Mouse (Mus musculus): ENCODE measurements around the gene Dok3.

Gene Dok3

DNA sequence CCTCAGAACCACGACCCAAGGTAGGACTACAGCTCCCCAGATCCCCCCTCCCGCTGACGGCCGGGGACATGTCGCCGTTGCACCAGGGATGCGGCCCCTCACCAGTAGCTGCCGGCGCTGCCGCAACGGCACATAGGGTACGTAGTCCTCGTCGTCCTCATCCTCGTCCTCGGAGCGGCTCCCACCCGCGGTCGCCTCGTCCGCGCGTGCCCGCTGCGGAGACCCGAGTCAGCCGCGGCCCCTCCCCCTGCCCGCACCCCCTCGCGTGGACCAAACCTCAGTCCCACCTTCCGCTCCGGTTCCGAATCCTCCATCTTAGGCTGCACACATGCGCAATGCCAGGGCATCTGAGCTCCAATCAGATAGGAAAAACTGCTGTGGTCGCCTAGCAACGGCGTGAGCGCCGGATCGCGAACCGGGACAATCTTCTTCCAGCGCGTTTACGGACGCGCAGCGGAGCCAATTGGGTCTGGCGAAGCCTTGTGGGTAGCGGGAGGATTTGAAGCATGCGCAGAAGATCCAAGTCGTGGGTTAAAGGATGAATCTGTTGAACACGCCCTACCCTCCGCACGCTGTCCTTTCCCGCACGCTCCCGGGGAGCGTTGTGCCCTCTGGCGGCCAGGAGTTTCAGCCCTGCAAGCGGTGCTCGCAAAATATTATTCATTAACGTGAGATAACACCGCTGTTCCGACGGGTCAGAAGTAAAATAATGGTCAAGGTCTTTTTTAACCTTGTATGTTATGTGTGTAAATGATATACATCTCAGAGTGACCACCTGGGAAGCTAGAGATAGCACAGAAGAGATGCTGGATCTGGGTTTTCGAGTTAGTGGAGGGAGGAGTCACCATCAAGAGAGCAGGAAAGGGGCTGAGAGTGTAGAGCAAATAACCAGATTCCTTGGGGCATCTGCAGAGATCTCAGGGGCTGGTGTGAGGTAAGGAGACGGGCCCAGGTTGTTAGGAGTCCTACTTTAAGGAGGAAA lies 7.4 kb upstream of the Dok3 start, which contains the start of gene Ddx41:
Gene Ddx41, minus strand, starts transcription at position 465 of the 982 bp plus-strand sequence.
- peak; percentile 99 for DNase-seq

DNA sequence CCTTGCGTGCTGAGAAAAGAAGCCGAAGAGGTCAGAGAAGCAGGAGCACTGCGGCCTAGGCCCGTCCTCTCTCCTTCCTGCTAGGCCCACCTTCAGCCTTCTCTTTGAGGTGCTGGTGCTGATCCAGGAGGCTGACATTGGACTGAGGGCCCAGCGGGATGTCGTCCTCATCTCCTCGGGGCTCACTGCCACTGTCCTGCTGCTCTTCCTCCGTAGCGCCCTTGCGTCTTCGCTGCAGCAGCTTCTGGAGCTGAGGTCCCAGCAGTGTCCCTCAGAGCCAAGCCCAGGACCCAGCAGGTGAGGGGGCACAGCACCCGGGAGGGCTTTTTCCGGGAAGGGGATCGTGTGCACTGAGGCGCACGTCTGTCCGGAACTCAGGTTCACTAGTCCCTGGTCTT lies 6.7 kb upstream of the Dok3 start:
- DNase-seq = no peak

DNA sequence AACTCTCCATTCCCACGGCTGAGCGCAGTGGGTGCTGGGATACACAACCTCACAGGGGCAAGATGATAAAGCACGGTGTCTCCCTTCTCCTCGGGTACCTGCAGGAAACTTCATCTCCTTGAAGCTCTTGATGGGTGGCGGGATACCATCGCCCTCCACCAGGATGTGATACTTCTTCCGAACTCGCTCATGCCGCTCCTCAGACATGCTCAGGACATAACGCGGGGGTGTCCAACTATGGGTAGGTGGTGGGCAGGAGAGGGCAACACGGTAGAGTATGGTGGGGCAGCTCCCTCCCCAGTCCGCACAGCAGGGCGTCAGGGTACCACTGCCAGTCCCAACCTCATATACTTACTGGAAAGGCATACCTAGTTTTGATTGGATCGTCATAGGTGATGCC lies 6.1 kb upstream of the Dok3 start:
- no peak for DNase-seq

DNA sequence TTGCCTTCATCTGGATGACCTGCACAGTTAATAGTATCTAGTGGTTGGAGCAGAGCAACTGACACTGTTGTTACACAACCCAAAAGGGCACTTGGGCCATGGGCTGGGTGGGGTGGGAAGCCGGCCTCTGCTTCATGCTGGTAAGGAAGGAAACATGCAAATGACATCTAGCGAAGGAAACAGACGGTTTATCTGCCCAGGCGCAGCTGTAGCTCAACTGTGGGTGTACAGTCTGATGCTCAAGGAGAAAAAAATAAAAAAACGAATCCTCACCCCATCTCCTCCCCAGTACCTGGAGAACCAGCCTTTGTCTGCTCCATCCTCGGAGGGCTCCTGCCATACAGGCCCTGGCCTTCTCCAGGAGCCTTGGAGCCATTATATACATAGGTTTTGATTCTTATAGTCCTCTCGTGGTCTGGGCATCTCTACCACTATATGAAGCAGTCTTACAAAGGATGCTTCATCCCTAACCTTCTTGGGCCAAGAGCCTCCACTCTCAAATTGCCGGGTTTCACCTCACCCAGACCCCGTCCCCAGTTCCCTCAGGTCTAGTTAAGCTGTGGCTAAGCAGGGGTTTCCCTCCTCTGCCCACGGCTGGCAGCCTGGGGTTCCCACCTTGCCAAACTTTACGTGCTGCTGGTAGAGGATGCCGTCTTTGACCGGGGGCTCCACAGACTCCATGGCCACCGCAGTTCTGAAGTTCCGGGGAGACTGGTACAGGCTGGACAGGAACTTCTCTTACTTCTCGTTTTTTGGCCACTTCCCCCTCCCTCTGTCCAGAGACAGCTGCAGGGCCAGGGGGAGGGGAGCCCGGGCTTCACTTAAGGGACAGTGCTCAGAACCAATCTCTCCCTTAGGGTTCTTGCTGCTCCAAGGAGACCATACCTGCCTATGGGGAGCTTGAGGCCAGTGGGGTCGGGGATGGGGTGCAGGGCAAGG lies 993 bp downstream of the Dok3 start:
- DNase-seq = no peak

DNA sequence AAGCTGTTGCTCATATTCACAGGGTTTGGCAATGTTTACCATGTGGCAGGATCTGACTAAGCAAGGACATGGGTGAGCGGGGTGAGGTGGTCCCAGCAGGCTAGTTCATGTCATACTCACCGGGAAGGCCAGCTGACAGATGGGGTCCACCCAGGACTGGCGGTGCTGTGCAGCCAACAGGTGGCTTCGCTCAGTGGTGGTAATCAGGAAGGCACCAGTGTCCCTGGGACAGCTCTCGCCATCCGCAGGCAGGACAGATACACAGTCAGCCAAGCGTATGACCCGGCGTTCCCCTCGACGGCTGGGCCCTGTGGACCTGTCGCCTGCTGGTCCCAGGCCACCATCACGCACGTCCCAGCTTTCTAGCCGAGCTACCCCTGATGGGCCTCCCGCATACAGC lies 1.9 kb downstream of the Dok3 start:
- no peak for DNase-seq

DNA sequence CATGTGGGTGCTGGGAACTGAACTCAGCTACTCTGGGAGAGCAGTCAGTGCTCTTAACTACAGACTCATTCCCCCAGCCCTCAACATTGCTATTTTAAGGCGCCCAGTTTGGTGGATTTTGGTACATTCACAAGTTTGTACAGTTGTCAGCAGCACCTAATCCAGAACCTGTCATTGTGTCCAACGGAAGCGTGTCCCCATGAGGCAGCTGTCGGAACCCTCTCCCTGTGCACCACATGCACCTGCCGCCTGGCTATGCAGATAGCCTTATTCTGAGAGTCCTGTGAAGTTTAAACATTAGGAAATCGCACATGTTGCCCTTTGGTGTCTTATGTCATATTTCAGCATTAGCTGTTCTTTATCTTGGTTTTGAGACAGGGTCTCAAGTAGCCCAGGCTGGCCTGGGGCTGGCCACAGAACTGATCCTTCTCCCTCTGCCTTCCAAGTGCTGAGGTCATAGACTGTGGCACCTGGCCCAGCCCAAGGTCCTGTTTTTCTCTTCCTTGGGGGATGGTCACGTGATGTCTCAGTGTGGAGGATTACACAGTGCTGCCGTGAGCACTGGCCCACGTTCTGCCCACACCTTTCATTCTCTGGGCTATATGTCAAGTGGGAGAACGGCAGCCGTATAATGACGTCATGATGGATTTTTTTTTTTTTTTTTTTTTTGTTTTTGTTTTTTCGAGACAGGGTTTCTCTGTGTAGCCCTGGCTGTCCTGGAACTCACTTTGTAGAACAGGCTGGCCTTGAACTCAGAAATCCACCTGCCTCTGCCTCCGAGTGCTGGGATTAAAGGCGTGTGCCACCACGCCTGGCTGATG lies 3.2 kb downstream of the Dok3 start:
- no peak for DNase-seq

DNA sequence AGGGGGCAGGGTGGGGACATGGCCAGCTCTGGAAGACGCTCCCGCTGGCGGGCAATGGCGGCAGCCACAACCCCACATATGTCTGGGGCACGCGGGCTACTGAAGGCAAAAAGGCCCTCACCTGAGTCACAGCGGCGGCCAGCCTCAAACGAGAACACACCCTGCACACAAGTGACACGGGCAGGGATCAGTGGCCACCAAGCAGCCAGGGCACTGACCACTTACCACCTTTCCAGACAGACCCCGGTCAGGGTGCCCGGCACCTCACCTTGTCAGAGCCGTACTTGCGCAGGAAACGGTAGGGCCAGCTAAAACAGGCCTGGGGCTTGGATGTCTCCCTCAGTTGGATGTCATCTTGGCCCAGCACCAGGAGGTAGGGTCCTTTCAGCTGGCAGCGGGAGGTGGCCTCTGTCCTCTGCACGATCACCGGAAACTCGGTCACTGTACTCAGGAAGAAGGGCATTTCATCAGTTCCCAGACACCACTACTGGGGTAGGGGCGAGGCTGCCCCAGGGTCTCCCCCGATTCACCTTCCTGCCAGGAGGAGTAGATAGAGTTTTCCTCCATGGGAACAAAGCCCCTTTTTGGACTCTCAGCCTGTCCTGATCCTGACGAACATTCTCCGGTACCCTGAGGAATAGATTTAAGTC lies 5.0 kb downstream of the Dok3 start:
- no peak for DNase-seq

DNA sequence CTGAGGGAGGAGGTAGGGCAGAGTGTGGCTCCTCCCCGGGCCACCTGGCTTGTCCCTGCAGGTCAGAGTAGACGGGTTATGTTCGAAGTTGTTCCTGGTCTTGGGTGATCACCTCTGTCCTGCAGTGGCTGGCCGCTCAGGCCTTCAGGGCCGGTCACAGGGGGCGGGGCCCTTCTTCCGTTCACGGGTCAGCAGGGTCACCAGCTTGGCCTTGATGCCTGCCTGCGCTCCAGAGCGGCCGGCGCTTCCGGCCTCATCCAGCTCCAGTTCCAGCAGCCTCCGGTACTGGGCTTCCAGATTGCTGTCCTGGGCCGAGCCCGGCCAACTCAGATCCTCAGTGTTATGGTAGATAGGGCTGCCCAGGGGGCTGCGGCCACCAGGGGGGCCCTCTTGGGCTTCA lies 5.8 kb downstream of the Dok3 start:
- DNase-seq = no peak

DNA sequence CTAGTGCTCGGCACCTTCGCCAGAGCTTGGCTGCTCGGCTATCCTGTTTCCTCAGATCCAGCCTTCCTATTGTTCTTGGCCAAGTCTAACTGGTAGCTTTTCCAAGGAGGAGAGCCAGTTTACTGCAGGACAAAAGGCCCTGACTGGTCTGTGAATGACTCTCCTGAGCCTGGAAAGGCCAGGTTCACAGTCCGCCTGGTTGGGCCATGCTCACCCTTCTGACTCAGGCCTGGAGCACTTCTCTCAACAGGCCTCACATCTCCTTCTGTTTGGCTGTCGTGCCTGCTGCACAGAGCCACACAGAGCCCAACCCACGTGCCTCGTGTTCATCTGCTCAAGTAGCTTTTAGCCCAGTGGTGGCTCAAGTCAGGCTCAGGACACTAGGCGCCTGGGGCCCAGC lies 6.4 kb downstream of the Dok3 start:
- DNase-seq = no peak

DNA sequence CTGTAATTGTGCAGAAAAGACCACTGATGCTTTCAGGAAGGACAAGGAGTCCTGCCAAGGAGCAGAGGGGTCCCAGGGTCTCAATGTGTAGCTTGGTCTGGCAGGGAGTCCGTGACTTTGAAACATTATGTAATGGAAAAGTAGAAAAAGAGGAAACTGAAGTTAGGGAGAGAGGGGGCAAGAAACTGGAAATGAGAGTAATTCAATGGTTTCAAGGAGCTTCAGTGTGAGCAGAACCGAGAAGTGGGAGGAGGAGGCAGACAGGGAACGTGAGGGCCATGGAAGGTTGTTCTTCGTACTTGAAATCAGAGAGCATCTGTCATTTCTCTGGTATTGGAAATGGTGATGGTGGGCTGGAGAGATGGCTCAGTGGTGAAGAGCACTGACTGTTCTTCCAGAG lies 9.5 kb downstream of the Dok3 start:
- no peak for DNase-seq

DNA sequence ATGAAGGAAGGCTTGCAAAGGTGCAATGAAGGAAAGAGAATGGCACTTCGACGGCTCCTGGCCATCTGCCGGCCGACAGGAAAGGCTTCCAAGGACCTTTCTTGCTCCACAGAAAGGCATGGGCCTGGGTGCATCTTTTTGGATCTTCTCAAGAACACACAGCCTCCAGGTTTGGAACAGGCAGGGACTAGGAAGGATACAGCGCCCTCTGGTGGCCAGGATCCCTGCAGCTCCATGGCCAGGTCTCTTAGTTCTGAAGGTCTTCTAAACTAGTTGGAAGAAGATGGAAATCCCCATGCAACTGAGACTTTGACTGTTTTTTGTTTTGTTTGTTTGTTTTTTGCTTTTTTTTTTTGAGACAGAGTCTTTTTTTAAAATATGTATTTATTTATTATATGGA lies 12.1 kb downstream of the Dok3 start:
- DNase-seq = peak; percentile 84

DNA sequence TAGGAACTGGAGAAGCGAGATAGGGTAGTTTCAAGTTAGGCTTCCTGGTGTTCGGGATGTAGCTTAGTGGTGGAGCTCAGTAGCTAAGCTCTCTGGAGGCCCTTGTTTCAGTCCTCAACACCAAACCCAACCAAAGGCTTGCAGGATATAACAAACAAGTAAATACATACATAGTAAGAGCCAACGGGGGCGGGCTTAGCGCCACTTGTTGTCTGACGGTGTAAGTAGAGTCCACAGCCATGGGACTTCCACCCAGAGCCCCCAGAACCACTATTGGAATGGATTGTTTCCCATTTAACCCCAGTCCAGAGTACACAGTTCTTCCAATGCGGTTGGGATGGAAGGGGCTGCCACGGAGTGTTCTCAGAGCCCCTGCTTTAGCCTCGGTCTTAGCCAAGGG lies 15.3 kb downstream of the Dok3 start:
- no peak for DNase-seq

DNA sequence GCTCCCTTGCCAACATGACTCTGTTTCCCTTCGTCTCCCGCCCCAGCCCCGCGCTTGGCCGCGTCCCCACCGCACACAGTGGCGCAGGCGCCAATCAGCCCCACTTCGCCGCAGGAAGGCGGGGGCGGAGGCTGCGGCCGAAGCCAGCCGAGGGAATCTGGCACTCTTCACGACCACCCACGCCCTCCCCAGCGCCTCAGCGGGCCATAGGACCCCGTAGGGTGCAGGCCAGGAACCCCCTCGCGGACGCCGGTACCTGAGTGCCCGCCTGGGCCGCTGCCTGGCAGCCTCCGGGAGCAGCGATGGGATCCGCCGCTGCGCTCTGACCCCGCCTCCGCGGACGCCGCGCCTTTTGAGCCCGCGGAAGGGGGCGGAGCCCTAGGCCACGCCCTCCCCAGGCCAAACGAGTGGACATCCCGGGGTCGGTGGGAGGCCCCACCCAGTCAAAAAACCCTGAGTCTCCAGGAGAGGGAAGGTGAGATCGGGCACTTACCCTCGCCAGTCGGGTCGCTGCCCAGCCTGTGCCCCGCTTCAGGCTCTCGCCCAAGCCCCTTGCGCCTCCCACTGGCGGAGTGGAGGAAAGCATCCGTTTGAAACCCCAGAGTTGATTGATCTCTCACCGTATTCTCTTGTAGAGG lies 15.9 kb downstream of the Dok3 start, which contains the start of gene Pdlim7:
Gene Pdlim7, minus strand, starts transcription at position 566 of the 638 bp plus-strand sequence.
- peak; percentile 87 for DNase-seq

DNA sequence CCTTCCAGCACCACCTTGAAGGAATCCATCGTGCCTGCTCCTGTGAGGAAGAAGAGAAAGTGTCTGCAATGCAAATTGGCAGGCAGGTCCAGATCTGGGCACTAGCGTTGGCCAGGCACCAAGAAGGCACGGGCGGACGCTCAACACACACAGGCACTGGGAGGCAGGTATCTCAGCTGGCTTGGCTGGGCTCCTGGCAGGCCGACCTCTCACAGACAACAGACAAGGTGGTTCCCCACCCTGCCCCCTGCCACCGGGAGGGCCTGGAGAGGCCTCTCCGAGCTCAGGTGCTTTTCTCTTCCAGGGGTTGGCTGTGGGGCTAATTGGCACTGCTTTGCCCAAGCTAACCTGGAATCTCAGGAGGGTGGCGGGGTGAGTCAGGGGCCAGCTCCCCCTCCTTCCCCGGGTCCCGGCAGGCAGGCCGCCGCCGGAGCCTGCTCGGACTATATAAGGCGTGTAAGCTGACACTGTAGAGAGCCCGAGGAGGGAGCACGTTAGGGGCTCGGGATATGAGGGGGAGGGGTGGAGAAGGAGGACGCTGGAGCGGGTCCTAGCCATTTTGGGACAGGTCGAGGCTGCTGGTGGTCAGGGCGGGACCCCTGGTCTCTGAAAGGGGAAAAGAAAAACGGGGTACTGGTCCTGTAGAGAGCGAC lies 16.6 kb downstream of the Dok3 start:
- no peak for DNase-seq

DNA sequence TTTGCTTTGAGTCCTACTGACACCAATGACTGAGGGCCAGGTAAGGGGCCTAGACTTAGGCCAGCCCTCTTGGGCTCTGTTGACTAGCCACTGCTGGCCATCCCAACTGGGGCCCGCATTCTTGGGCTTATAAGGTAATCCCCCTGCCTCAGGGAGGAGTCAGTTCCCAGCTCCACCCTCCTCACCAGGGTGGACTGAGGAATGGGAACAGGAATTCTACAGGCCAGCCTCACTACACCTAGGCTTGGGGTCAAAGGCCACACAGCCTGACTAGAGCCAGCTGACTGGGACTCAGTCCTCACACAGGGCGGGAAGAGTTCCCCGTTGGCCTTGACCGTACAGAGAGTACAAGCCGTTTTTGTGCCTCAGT lies 17.6 kb downstream of the Dok3 start:
- DNase-seq = no peak

DNA sequence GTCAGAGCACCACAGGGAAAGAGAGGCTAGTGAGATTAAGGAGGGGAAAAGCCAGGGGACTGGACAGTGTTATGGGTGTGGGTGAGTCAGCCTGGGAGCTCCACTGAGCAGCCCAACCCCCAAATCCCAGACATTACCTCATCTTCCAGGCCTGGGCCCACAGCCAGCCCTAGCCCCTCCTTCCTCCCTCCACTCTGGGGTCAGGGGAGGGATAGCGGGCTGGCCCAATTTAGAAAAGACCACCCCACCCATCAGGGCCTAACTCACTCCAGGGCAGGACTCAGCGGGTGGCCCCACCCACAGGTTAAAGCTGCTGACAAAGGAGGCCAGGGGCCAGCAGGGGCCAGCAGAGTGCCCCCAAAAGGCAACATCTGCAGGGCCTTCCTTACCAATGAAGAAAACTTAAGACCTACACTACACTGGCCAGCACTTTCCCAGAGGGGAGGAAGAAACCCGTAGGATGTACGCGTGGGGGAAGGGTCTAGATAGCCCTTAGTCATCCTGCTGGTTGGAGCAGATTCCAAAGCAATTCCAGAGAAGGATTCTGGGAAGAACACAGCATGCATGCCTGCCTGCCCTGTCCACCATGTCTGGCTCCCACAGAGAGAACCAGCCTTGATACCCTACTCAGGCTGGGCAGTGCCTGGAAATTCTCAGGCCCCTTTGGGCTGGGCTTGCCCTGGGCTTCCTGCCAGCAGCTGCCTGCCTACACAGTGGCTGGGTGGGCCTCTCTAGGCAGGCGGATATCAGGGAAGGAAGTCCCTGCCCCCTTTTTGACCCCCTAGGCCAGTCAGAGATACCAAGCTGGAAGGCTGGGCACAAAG lies 18.2 kb downstream of the Dok3 start:
- DNase-seq = no peak

DNA sequence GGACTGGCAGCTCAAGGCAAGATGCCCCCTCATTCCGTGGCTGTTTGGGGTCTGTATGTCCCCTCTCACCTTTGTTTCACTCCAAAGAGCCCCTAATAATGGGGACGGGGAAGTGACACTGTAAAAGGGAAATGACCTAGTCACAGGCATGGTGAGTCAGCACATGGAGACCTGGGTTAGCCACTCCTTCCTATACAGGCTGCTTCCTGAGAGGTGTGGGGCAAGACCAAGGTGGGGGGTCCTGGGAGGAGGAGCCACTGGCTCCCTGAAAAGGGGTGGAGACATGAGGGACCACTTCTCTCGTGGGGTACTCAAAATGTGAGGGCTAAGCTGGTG lies 18.8 kb downstream of the Dok3 start:
- DNase-seq = no peak

DNA sequence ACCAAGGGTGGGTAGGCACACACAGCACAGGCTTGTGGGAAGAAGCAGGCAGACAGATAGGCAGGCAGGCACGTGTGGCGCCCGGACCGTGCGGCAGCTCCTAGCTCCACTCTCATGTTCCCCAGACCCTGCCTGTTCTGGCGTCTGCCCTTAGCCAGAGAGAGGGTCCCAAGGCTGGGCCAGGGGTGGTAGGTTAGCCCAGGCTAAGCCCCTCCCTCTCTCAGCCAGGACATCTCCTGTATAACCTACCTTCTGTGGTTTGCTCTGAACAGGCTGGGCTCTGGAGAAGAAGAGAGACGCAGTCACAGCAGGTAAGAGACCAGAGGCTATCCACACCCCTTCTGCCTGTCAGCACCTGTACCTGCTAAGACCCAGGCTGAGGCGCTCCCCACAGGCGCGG lies 20.6 kb downstream of the Dok3 start:
- DNase-seq = no peak

DNA sequence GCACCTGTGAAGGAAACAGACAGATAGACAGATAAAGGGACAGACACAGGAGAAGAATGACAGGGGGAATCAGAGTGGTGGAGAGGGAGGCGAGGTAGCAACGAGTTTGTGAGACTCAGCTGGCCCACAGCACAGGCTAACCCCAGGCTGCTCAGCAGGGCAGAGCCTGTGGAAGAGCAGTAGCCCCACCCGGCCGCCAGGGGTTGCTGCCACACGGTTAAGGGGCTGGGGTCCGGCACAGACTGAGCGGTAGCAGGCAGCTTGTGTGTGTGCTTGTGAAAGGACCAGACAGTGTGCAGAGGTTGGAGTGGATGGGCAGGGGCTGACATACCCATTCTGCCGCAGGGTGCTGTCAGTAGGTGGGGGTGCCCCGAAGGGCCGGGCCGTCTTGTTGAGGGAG lies 21.2 kb downstream of the Dok3 start:
- no peak for DNase-seq

DNA sequence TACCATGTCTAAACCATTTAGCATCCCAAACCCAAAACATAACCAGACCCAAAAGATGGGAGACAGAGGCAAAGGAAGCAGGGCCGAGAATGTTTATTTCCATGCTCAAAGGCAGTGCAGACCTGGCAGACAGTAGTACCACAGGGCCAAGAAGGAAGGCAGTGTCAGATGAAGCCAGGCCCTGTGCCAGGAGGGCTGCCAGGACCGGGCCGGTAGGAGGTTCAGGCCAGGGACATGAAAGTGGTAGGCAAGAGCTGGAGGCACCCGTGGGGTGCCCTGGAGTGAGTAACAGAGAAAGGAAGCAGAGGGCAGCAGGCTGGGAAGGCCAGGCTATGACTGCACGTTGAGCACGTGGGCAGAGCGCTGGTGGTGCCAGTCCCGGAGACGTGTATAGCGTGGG lies 22.4 kb downstream of the Dok3 start:
- no peak for DNase-seq
